Mouse (Mus musculus) forebrain, embryonic 15.5 days (tissue): ENCODE measurements around the gene Gucy2c. TPM values are rescaled to one million over a fixed set of nuclear protein-coding genes. Genes with fewer than 3 reads are reported as not detected.

Experiments used
- ATAC-seq: fragments of 200-750 bp; cut with Nextera tagmentation; replicated peaks from 2 replicates; pipeline ENCODE4 v1.8.0; 2017; ENCODE audit warnings: mild to moderate bottlenecking, moderate TSS enrichment, moderate library complexity
- H3K27ac ChIP-seq: fragments of 300-500 bp; sonication (generic); replicated peaks from 2 replicates; pipeline ENCODE4 v1.5.1; 2015; ENCODE audit warnings: mild to moderate bottlenecking, inconsistent platforms
- H3K27me3 ChIP-seq: fragments of 300-500 bp; sonication (generic); 2 replicates; pipeline ENCODE4 v1.6.1; 2015; ENCODE audit warnings: inconsistent platforms
- H3K36me3 ChIP-seq: fragments of 300-500 bp; sonication (generic); 2 replicates; pipeline ENCODE4 v1.6.1; 2015; ENCODE audit warnings: mild to moderate bottlenecking, inconsistent platforms
- H3K4me1 ChIP-seq: fragments of 300-500 bp; sonication (generic); 2 replicates; pipeline ENCODE4 v1.6.1; 2015; ENCODE audit warnings: inconsistent platforms
- H3K4me2 ChIP-seq: fragments of 300-500 bp; sonication (generic); replicated peaks from 2 replicates; pipeline ENCODE4 v1.6.1; 2015; ENCODE audit warnings: mild to moderate bottlenecking, inconsistent platforms
- H3K4me3 ChIP-seq: fragments of 300-500 bp; sonication (generic); 2 replicates; pipeline ENCODE4 v1.5.1; 2015; ENCODE audit warnings: mild to moderate bottlenecking, inconsistent platforms
- H3K9ac ChIP-seq: fragments of 300-500 bp; sonication (generic); replicated peaks from 2 replicates; pipeline ENCODE4 v1.6.1; 2015; ENCODE audit warnings: mild to moderate bottlenecking, inconsistent platforms
- H3K9me3 ChIP-seq: fragments of 300-500 bp; sonication (generic); 2 replicates; pipeline ENCODE4 v1.6.1; 2016; ENCODE audit warnings: inconsistent platforms
- WGBS: fragments of 180-500 bp; shearing (Covaris S2); methylation state at CpG from one replicate; pipeline ENCODE4 v1.1.7; 2015; ENCODE audit warnings: mixed read lengths; 5-methylcytosine and 5-hydroxymethylcytosine counted together
- polyA plus RNA-seq: library from polyadenylated mRNA; unstranded; fragments of >200 nt; fragmentation: Nextera tagmentation; extraction: Ambion mirVana; gene quantifications from 2 replicates; pipeline ENCODE4 v1.2.1, GENCODE M21; 2015

Gucy2c gene
- polyA plus RNA-seq, 1 experiment from 2014 or later = 0.05 TPM

DNA sequence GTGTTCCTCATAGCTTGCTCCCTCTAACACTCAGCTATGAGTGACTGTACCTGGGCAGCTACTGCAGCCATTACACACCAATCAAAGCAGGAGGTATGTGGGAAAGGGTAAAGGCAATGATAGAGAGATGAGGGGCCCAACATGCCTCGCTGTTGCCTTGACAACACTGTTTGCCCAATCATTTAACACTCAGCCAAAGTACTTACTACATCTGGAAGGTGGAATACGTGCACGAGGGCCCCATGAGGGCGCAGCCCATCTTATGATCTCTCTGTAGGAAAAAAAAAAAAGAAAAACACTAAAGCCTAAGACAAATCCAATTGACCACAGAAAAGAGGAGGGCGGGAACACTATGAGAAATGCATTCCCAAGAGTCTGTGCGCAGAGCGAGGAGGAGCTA lies 11.7 kb downstream of the Gucy2c start:
- H3K4me3 ChIP-seq = no peak overlapping the region
- H3K27ac ChIP-seq = no peak overlapping the region
- no peak overlapping the region for H3K9ac ChIP-seq
- 85% methylated on average over 7 of the region's 7 CpGs for WGBS
- no peak for ATAC-seq
- H3K9me3 ChIP-seq = no peaks in the 10 kb centered on the region
- no peaks in the 10 kb centered on the region for H3K36me3 ChIP-seq
- H3K4me1 ChIP-seq = no peaks in the 10 kb centered on the region
- no peaks in the 10 kb centered on the region for H3K27me3 ChIP-seq
- H3K4me2 ChIP-seq = no peak overlapping the region

DNA sequence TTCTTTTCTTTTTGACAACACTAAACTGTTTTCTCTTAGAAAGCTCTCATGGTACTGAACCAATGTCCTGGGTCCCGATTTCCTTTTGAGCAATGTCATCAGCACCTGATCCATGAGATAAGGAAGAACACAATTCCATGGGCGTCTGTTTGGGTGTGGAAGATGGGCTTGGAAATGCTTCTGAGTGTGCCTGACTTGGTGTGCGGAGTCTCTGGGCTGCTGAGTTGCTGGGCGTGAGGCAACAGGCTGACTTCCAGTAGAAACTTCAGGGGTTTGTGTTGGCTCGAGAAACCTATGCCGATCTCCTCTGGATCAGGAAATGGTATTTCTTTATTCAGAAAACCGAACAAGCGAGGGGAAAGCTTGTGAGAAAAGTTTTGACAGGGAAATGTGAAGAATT lies 12.4 kb downstream of the Gucy2c start:
- no peak overlapping the region for H3K9ac ChIP-seq
- no peak overlapping the region for H3K4me3 ChIP-seq
- no peak overlapping the region for H3K27ac ChIP-seq
- H3K4me2 ChIP-seq = no peak overlapping the region
- no peak for ATAC-seq
- H3K4me1 ChIP-seq = no peaks in the 10 kb centered on the region
- H3K9me3 ChIP-seq = no peaks in the 10 kb centered on the region
- no peaks in the 10 kb centered on the region for H3K36me3 ChIP-seq
- no peaks in the 10 kb centered on the region for H3K27me3 ChIP-seq
- WGBS = 89% methylated on average over 8 of the region's 8 CpGs

DNA sequence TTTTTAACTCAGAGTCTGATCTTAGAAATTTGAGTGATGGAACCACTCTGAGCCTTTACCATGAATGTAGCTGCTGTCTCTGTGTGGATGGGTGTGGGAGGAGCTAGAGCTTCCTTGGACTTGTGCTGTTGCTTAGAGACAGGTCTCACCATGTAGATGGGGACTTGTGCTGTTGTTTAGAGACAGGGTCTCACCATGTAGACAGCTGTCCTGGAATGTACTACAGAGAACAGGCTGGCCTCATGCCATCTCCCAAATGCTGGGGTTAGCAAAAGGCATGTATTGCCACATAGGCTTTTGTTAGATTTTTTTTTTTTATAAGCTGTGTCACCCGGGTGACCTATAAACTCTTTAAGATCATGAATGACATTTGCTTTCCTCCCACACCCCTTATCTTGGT lies 17.7 kb downstream of the Gucy2c start:
- 88% methylated on average over 1 of the region's 1 CpGs for WGBS
- Histone ChIP-seq H3K27me3 (no peaks in the 10 kb centered on the region), H3K4me3 (no peak overlapping the region), H3K4me2 (no peak overlapping the region), H3K27ac (no peak overlapping the region), H3K9ac (no peak overlapping the region), H3K36me3 (no peaks in the 10 kb centered on the region), H3K4me1 (no peaks in the 10 kb centered on the region), H3K9me3 (no peaks in the 10 kb centered on the region)
- ATAC-seq = no peak

DNA sequence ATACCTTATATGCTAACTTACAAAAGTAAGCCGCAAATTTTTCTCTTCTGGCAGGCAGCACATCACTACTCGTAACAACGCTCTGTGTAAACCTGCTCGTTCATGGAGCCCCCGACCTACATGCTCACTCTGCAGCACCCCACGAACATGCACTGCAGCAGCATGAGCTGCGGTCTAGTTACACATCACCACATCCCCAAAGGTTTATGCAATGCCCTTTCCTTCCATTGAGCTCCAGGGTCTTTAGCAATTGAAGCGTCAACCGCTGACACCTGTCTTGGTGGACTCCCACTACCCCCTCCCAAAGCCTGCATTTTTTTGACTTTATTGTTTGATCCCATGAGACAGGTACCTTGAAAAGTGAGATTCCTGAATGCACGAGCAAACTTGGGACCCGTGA lies 31.0 kb downstream of the Gucy2c start:
- ATAC-seq = no peak
- 91% methylated on average over 11 of the region's 11 CpGs for WGBS

DNA sequence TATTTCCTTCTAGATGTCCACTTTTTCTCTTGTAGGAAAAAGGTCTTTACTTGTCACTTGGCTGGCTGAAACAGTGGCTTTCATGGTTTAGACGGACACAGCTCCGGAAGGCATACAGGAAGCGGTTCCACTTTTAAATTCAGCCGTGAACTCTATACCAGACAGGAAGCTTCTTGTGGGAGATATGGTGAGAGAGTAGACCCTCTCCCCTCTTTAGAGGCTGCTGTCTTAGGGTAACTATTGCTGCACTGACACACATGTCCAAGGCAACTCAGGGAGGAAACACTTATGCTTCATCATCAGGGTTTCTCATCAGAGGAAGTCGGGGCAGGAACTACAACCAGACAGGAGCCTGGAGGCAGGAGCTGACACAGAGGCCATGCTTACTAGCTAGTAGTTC lies 36.0 kb downstream of the Gucy2c start:
- Histone ChIP-seq H3K9ac (no peak overlapping the region), H3K27ac (no peak overlapping the region), H3K4me3 (no peak overlapping the region), H3K4me2 (no peak overlapping the region), H3K9me3 (no peaks in the 10 kb centered on the region), H3K27me3 (no peaks in the 10 kb centered on the region), H3K4me1 (no peaks in the 10 kb centered on the region), H3K36me3 (no peaks in the 10 kb centered on the region)
- no peak for ATAC-seq
- WGBS = 88% methylated on average over 5 of the region's 5 CpGs

More for the DNA sequence above, 31.0 kb downstream of the Gucy2c start:
- Histone ChIP-seq H3K9ac (no peak overlapping the region), H3K36me3 (no peaks in the 10 kb centered on the region), H3K27ac (no peak overlapping the region), H3K4me2 (no peak overlapping the region), H3K4me3 (no peak overlapping the region), H3K4me1 (no peaks in the 10 kb centered on the region), H3K27me3 (no peaks in the 10 kb centered on the region), H3K9me3 (no peaks in the 10 kb centered on the region)

DNA sequence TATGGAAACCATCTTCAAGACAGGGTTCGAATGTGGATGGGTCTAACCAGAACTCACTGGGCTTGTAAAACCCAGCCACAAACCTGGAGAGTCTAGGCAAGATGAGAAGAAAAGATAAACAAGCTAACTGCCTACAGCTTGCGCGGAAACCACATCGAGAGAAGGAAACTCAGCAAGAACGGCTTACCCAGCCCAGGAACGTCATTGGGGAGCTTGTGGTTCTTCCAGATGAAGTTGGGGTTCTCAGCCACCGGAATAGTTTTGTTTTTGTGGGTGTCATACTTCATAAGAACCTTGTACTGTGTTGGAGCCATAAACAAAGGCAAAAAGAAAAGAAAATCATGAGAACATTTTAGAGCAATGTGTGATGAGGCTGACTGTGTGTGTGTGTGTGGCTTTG lies 37.8 kb downstream of the Gucy2c start:
- WGBS = 88% methylated on average over 7 of the region's 7 CpGs
- Histone ChIP-seq H3K36me3 (no peaks in the 10 kb centered on the region), H3K27me3 (no peaks in the 10 kb centered on the region), H3K27ac (no peak overlapping the region), H3K9me3 (no peaks in the 10 kb centered on the region), H3K4me1 (no peaks in the 10 kb centered on the region), H3K9ac (no peak overlapping the region), H3K4me2 (no peak overlapping the region), H3K4me3 (no peak overlapping the region)
- ATAC-seq = no peak

DNA sequence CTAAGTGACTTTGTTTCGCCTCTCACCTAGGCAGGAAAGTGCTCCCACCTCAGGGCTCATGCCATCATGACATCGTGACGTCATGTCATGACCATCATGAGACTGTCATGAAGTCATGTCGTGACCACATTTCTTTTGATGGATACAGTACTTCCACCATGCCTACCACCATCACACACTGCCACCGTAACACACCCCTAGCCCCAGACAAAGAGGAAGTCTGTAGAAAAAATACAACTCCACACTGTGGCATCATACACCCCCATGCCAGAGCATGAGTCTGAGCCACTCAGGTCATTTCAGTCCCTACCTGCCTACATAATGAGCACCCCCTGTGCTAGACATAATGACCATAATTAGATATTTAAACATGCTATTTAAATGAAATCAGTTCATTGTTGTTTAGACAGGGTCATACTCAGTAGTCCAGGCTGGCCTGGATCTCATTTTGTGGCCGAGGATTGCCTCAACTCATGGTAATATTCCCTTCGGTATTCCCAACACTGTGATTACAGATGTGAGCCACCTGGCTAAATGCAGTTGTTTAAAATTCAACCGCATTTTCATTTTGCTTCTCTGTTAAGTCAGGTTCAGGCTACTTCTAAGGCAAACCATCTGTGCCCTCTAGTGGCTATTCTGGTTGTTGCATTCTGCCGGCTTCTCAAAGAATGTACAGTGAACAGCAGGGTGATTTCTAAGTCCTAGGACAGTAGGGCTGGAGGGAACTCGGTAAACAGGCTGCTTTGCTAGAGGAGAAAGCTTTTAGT lies 39.0 kb downstream of the Gucy2c start:
- no peak overlapping the region for H3K27ac ChIP-seq
- no peak overlapping the region for H3K9ac ChIP-seq
- H3K4me1 ChIP-seq = no peaks in the 10 kb centered on the region
- H3K36me3 ChIP-seq = no peaks in the 10 kb centered on the region
- WGBS = 46% methylated on average over 10 of the region's 10 CpGs
- no peaks in the 10 kb centered on the region for H3K27me3 ChIP-seq
- no peak overlapping the region for H3K4me2 ChIP-seq
- ATAC-seq = peak; percentile 86
- H3K9me3 ChIP-seq = no peaks in the 10 kb centered on the region
- H3K4me3 ChIP-seq = no peak overlapping the region

DNA sequence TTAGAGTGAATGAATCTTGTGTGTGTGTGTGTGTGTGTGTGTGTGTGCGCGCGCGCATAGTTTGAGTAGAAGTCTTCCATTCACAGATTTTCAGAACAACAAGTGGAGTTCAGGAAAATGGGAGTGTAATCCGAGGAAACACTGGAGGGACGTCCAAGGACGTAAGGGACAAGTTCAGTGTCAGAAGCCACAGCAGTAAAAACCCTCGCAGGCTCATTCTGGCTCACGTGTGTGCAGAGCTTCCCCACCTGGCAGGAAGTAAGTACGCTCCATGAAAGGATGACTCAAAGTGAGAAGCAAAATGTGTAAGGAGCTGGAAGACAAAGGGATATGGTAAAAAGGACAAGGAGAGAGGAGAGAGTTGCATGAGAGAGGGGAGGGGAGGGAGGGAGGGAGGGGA lies 40.3 kb downstream of the Gucy2c start:
- Histone ChIP-seq H3K9ac (no peak overlapping the region), H3K4me2 (no peak overlapping the region), H3K9me3 (no peaks in the 10 kb centered on the region), H3K4me1 (no peaks in the 10 kb centered on the region), H3K36me3 (no peaks in the 10 kb centered on the region), H3K4me3 (no peak overlapping the region), H3K27me3 (no peaks in the 10 kb centered on the region), H3K27ac (no peak overlapping the region)
- no peak for ATAC-seq
- WGBS = 87% methylated on average over 10 of the region's 10 CpGs

DNA sequence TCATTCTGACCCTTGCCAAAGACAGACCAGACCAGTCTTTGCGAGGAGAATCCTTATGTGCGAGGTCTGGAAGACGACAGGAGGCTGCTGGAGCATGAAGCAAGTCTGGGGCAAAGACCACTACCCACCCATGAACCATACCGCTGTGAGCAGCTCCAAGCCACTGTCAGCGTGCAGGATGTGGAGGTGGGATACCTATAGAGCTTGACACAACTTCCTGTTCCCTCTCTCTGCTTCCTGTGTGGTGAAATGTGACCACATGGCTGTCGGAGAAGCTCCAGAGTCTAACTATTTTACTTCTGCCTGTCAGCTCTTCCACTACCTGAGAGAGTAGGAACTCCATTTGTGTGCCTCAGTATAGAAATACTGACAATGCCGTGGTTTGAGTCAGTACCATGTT lies 45.8 kb downstream of the Gucy2c start:
- ATAC-seq = no peak
- Histone ChIP-seq H3K9ac (no peak overlapping the region), H3K4me3 (no peak overlapping the region)

DNA sequence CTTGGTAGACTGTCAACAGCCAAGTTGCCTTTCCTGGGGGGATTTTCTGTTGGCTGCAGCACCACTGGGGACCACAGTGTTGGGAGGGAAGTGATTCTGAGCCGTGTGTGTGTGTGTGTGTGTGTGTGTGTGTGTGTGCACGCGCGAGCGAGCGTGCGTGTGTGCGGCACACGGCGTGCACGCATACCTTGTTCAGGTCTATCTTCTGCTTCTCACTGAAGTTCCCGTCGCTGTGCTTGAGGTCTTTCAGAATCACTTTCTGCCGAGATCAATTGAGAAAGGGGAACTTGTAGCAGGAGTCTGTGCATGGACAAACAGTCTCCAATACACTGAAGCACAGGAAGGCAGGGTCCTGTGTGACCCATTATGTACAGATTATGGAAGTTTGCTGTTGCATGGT lies 53.4 kb downstream of the Gucy2c start:
- H3K4me3 ChIP-seq = no peak overlapping the region
- no peaks in the 10 kb centered on the region for H3K9me3 ChIP-seq
- H3K4me2 ChIP-seq = no peak overlapping the region
- H3K27me3 ChIP-seq = no peaks in the 10 kb centered on the region
- 94% methylated on average over 14 of the region's 14 CpGs for WGBS
- no peaks in the 10 kb centered on the region for H3K36me3 ChIP-seq
- no peak overlapping the region for H3K9ac ChIP-seq
- ATAC-seq = no peak
- no peaks in the 10 kb centered on the region for H3K4me1 ChIP-seq
- no peak overlapping the region for H3K27ac ChIP-seq

More for the DNA sequence above, 45.8 kb downstream of the Gucy2c start:
- no peak overlapping the region for H3K4me2 ChIP-seq
- H3K27ac ChIP-seq = no peak overlapping the region
- H3K4me1 ChIP-seq = no peaks in the 10 kb centered on the region
- no peaks in the 10 kb centered on the region for H3K9me3 ChIP-seq
- H3K27me3 ChIP-seq = no peaks in the 10 kb centered on the region
- no peaks in the 10 kb centered on the region for H3K36me3 ChIP-seq
- 86% methylated on average over 7 of the region's 7 CpGs for WGBS

DNA sequence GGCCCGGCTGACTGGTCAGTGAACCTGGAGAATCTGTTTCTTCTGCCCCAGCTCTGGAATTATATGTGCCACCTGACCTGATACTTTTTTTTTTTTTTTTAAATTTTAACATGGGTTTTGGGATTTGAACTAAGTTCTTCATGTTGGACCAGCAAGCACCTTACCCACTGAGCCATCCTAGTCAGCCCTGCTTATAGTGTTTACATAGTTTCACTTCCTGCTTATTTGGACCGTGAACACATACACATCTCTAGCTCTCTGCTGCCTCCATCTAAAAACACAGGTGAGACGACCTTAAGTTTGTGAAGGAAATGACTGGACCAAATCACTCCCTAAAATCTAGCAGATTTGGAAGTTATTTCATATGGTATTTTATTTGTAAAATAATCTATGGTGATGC lies 58.4 kb downstream of the Gucy2c start:
- Histone ChIP-seq H3K4me1 (no peaks in the 10 kb centered on the region), H3K4me2 (no peak overlapping the region), H3K4me3 (no peak overlapping the region), H3K27me3 (no peaks in the 10 kb centered on the region), H3K36me3 (no peaks in the 10 kb centered on the region), H3K9me3 (no peaks in the 10 kb centered on the region), H3K9ac (no peak overlapping the region), H3K27ac (no peak overlapping the region)
- WGBS = 75% methylated on average over 3 of the region's 3 CpGs
- no peak for ATAC-seq

DNA sequence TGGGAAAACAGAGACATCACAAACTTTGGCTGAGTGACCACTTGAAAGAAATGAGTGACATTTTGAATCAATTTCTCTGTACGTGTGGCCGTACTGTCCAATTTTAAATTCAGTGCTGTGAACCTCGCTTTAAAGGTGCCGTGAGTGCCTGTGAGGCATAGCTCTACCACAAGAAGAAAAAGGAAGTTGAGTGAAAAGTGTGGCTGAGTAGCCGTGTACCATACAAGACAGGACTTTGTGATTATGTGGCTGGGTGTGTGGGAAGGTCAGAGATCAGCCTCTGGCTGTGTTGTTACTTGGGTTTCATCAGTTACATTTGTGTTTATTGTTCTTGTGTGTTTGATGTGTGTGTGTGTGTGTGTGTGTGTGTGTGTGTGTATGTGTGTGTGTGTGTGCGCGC lies 59.0 kb downstream of the Gucy2c start:
- H3K27ac ChIP-seq = no peak overlapping the region
- no peaks in the 10 kb centered on the region for H3K27me3 ChIP-seq
- ATAC-seq = no peak
- H3K4me1 ChIP-seq = no peaks in the 10 kb centered on the region
- H3K36me3 ChIP-seq = no peaks in the 10 kb centered on the region
- H3K4me2 ChIP-seq = no peak overlapping the region
- no peaks in the 10 kb centered on the region for H3K9me3 ChIP-seq
- H3K4me3 ChIP-seq = no peak overlapping the region
- H3K9ac ChIP-seq = no peak overlapping the region
- 88% methylated on average over 7 of the region's 7 CpGs for WGBS

DNA sequence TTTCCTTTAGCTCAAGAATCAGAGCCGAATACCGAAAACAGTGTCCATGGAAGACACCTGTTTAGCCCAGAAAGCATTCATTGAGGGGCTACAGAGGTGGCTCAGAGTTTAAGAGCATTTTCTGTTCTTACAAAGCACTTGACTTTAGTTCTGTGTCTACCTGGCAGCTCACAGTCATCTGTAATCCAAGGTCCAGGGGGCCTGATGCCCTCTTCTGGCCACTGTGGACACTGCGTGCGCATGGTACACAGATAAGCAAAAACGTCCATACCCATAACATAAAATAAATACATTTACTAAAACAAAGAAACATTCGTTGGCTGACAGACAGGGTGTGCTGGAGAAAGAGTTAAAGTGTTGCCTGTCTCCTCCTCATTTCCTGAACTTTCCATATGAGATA lies 59.6 kb downstream of the Gucy2c start:
- ATAC-seq = no peak
- Histone ChIP-seq H3K4me3 (no peak overlapping the region), H3K36me3 (no peaks in the 10 kb centered on the region), H3K27me3 (no peaks in the 10 kb centered on the region), H3K27ac (no peak overlapping the region), H3K9me3 (no peaks in the 10 kb centered on the region), H3K9ac (no peak overlapping the region), H3K4me1 (no peaks in the 10 kb centered on the region), H3K4me2 (no peak overlapping the region)
- 56% methylated on average over 6 of the region's 6 CpGs for WGBS
